Mouse (Mus musculus) heart, adult 9 months (tissue): ENCODE measurements around the gene Rnf148.
A peak's percentile ranks its signal among the peaks of the same experiment; 100 is the strongest.

Experiments
- DNase-seq, 2 experiments: peaks; one replicate each; pipeline ENCODE4 v3.0.0; 2022; ENCODE audit warnings: low spot score in 2 of 2

Gene Rnf148

GRCm38 (mm10) chr6:23655036-23655435 lies at the start of gene Rnf148:
Gene Rnf148, minus strand, starts transcription at chr6:23655136.
- no peak for DNase-seq

GRCm38 (mm10) chr6:23700879-23701278 lies 45.9 kb upstream of the Rnf148 start:
- no peak for DNase-seq

- no peak for DNase-seq
Measured at GRCm38 (mm10) chr6:23678172-23678571, 23.2 kb upstream of the Rnf148 start.

GRCm38 (mm10) chr6:23650205-23650604 lies 4.7 kb downstream of the Rnf148 start, which contains the start of gene Rnf133:
Gene Rnf133, minus strand, starts transcription at chr6:23650305.
- no peak for DNase-seq

- DNase-seq = no peak
Measured at GRCm38 (mm10) chr6:23648732-23649131, 6.2 kb downstream of the Rnf148 start.

GRCm38 (mm10) chr6:23647627-23648247 lies 7.2 kb downstream of the Rnf148 start:
- DNase-seq = peak; percentile 16 to 36

- DNase-seq = no peak
Measured at GRCm38 (mm10) chr6:23637081-23637480, 17.9 kb downstream of the Rnf148 start.

- no peak for DNase-seq
Measured at GRCm38 (mm10) chr6:23635208-23635607, 19.7 kb downstream of the Rnf148 start.

- DNase-seq = no peak
Measured at GRCm38 (mm10) chr6:23634016-23634415, 20.9 kb downstream of the Rnf148 start.

GRCm38 (mm10) chr6:23630465-23630864 lies 24.5 kb downstream of the Rnf148 start:
- DNase-seq = no peak
